12 mouse cellular contexts compared by ENCODE assay signal in genomic region chr14:14322528-14322927, GRCm38 (mm10).
"Had no signal": no experiment of that assay in that cellular context is flagged by ENCODE, and none has a peak within 500 bp of the region (broad histone marks: within the 10 kb centered on the region; RNA-seq: fewer than 3 reads in every experiment).

Olfr31 (plus strand) TSS chr14:14322828.

- DNase-seq: left cerebral cortex, postnatal 4 days; liver; liver, embryonic 13.5 days; liver, postnatal 0 days; lung, adult 18-20 months; lung, adult 2 months; lung, embryonic 14.5 days; lung, postnatal 10 days; lung, postnatal 14 days; lung, postnatal 36 days; lung, postnatal 4 days; midbrain, embryonic 14.5 days had no signal
